Mouse (Mus musculus) limb, embryonic 14.5 days (tissue): ENCODE measurements around the gene Rplp2. TPM values are rescaled to one million over a fixed set of nuclear protein-coding genes. Genes with fewer than 3 reads are reported as not detected.

ENCODE experiments used
- ATAC-seq: fragments of 200-750 bp; cut with Nextera tagmentation; 2 replicates; pipeline ENCODE4 v1.8.0; 2017; ENCODE audit warnings: low read depth, moderate number of reproducible peaks, moderate TSS enrichment; ENCODE audit not compliant: low FRiP score
- DNase-seq: peaks from one replicate; pipeline ENCODE4 v3.0.0-alpha.2; 2015; ENCODE audit warnings: low spot score
- H3K27ac ChIP-seq: fragments of 300-500 bp; sonication (generic); replicated peaks from 2 replicates; pipeline ENCODE4 v1.5.1; 2014; ENCODE audit warnings: low read depth, mild to moderate bottlenecking, low read length, moderate library complexity, mixed read lengths
- H3K27me3 ChIP-seq: fragments of 300-500 bp; sonication (generic); 2 replicates; pipeline ENCODE4 v1.6.1; 2014; ENCODE audit warnings: low read length, mixed read lengths; ENCODE audit not compliant: control insufficient read depth, insufficient read depth
- H3K36me3 ChIP-seq: fragments of 300-500 bp; sonication (generic); 2 replicates; pipeline ENCODE4 v1.6.1; 2014; ENCODE audit warnings: mild to moderate bottlenecking, low read length, moderate library complexity, mixed read lengths; ENCODE audit not compliant: control insufficient read depth, insufficient read depth
- H3K4me1 ChIP-seq: fragments of 300-500 bp; sonication (generic); 2 replicates; pipeline ENCODE4 v1.6.1; 2014; ENCODE audit warnings: antibody characterized with exemption, low read length, mixed read lengths; ENCODE audit not compliant: control insufficient read depth, insufficient read depth
- H3K4me2 ChIP-seq: fragments of 300-500 bp; sonication (generic); replicated peaks from 2 replicates; pipeline ENCODE4 v1.6.1; 2014; ENCODE audit warnings: low read depth, mild to moderate bottlenecking, low read length, moderate library complexity; ENCODE audit not compliant: severe bottlenecking
- H3K4me3 ChIP-seq: fragments of 300-500 bp; sonication (generic); replicated peaks from 2 replicates; pipeline ENCODE4 v1.5.1; 2014; ENCODE audit warnings: low read length
- H3K9ac ChIP-seq: fragments of 300-500 bp; sonication (generic); 2 replicates; pipeline ENCODE4 v1.6.1; 2014; ENCODE audit warnings: mild to moderate bottlenecking, low read depth, low read length, moderate library complexity; ENCODE audit not compliant: severe bottlenecking
- H3K9me3 ChIP-seq: fragments of 300-500 bp; sonication (generic); 2 replicates; pipeline ENCODE4 v1.6.1; 2016; ENCODE audit warnings: low read length; ENCODE audit not compliant: control insufficient read depth
- POLR2A ChIP-seq: fragments of 200-500 bp; IDR thresholded peaks from 2 replicates; pipeline ENCODE4 v1.8.0; 2012; ENCODE audit warnings: inconsistent platforms, mild to moderate bottlenecking, moderate library complexity, borderline replicate concordance; ENCODE audit not compliant: insufficient read depth, insufficient read length; ENCODE audit errors: extremely low read depth
- WGBS: fragments of 180-500 bp; shearing (Covaris S2); extraction: QIAGEN DNeasy Blood & Tissue Kit; methylation state at CpG from one replicate; pipeline ENCODE4 v1.1.7; 2014; 5-methylcytosine and 5-hydroxymethylcytosine counted together
- polyA plus RNA-seq, 2 experiments: library from polyadenylated mRNA; depleted of rRNA in 1 of 2; stranded (reverse) in 1 of 2; unstranded in 1 of 2; fragments of >200 nt; fragmentation: Nextera tagmentation in 1 of 2; extraction: Ambion mirVana in 1 of 2; gene quantifications; 2 replicates each; pipeline versions ENCODE4 v1.2.1 to v1.2.3; 2012 to 2014

The Rplp2 gene
- polyA plus RNA-seq, 2 experiments, result 1,364 to 1,375 TPM

- WGBS, result under 1% methylated on average over 17 of the region's 17 CpGs
- DNase-seq, result peak; percentile 68
Measured at GRCm38 (mm10) chr7:141476226-141476980, 29.2 kb downstream of the Rplp2 start.

DNA sequence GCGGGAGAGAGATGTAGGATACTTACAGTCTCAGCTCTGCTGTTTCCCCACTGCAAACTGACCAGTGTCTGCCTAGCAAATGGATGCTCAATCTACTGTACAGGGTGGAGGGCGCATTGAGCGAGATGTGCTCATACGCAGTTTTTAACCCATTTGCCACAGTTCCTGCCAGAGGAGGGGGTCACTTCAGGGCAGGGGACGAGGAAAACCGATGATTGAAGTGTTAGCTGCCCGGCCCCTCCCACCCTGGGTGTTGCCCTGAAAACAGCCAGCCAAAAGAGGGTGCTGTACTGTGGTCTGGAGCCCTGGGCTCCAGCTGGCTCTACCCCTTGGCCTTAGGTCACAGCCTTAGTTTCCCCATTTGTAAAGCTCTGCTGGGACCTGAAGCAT is 29.8 kb downstream of the Rplp2 start:
- Histone ChIP-seq H3K9me3 (no peaks in the 10 kb centered on the region), H3K27ac (peak overlapping the region; percentile 92), H3K9ac (peak overlapping the region; percentile 96), H3K4me1 (peaks cover 49% of the 10 kb centered on the region), H3K27me3 (no peaks in the 10 kb centered on the region), H3K4me2 (peak overlapping the region; percentile 91), H3K36me3 (peaks cover 10% of the 10 kb centered on the region), H3K4me3 (peak overlapping the region; percentile 59)
- 21% methylated on average over 7 of the region's 7 CpGs for WGBS
- no peak for DNase-seq
- ATAC-seq, result no peak
- TF ChIP-seq POLR2A, result no peak

More at GRCm38 (mm10) chr7:141476226-141476980, 29.2 kb downstream of the Rplp2 start:
- Histone ChIP-seq H3K27ac (peak overlapping the region; percentile 92), H3K4me1 (peaks cover 44% of the 10 kb centered on the region), H3K27me3 (no peaks in the 10 kb centered on the region), H3K9ac (peak overlapping the region; percentile 96), H3K4me2 (peak overlapping the region; percentile 91), H3K9me3 (no peaks in the 10 kb centered on the region), H3K4me3 (peak overlapping the region; percentile 59), H3K36me3 (peaks cover 14% of the 10 kb centered on the region)
- ATAC-seq, result peak; percentile 53
- no peak for TF ChIP-seq POLR2A

DNA sequence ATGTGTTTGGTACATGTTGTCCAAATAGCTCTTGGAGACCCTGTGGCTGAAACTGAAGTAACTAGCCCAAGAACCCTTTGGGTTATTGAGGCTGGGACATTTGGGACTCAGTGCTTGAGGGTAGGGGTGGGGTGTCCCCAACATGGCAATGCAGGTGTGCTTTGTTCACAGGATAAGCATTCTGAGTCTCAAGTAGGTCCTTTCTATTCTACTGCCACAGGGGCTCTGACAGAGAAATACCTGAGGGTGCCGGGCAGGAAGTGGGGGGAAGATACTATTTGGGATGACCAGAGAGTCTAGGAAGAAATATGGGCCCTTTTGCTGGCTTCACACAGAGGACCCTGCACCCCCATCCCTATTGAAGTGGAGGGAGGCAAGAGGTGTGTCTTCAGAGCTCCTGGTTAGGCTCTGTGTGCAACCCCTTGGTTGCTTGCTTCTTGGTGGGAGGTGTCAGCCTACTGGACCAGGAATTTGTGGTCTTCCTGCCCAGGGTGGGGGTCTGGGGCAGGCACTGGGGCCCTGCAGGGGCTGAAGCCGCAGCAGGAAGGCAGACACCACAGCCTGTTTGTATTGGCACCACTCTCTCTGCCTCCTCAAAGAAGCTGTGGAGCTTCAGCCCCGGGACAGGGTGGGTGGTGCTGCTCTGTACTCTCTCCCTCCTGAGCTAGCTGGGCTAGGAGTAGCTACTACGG is 30.6 kb downstream of the Rplp2 start:
- H3K4me3 ChIP-seq, result peak overlapping the region; percentile 59; the same call in 1 of the 2 replicates
- H3K9me3 ChIP-seq, result no peaks in the 10 kb centered on the region
- no peak for ATAC-seq
- 0 out of 2 replicates have a peak, but pooled peaks cover 4% of the 10 kb centered on the region for H3K27me3 ChIP-seq
- H3K9ac ChIP-seq, result no peak overlapping the region
- H3K4me1 ChIP-seq, result peaks cover 56% of the 10 kb centered on the region
- no peak for TF ChIP-seq POLR2A
- H3K4me2 ChIP-seq, result peak overlapping the region; percentile 91
- peaks cover 2% of the 10 kb centered on the region for H3K36me3 ChIP-seq
- 62% methylated on average over 4 of the region's 4 CpGs for WGBS
- DNase-seq, result peak; percentile 38
- H3K27ac ChIP-seq, result peak overlapping the region; percentile 92

DNA sequence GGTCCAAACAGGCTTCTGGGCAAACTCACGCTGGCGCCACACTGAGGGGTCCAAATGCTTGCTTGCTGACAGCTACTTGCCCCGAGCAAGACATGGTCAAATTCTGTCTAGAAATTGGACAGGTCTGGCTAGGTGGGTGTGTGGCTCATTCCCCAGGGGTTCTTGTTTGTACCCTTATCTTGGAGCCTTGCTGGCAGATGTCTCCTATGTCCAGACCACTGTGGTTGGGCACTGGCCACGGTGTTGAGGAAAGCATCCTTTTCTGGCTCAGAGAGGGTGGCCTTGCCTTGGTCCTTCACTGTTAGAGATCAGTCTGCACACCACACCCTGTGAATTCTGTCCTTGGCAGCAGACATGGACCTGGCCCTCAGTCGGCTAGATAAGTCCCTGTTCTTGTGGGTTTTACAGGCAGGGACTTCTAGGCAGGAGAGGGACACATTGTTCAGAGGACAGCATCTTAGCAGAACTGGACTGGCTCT is 31.1 kb downstream of the Rplp2 start:
- H3K9me3 ChIP-seq, result no peaks in the 10 kb centered on the region
- peak overlapping the region; percentile 6; the same call in 1 of the 2 replicates for H3K4me3 ChIP-seq
- no peaks in the 10 kb centered on the region for H3K36me3 ChIP-seq
- peak overlapping the region; percentile 92 for H3K27ac ChIP-seq
- peaks cover 7% of the 10 kb centered on the region; the same call in 1 of the 2 replicates for H3K27me3 ChIP-seq
- ATAC-seq (no peak), DNase-seq (no peak)
- WGBS, result 67% methylated on average over 5 of the region's 5 CpGs
- no peak for TF ChIP-seq POLR2A
- H3K4me2 ChIP-seq, result peak overlapping the region; percentile 91; the same call in 1 of the 2 replicates
- peaks cover 57% of the 10 kb centered on the region for H3K4me1 ChIP-seq
- H3K9ac ChIP-seq, result no peak overlapping the region

GRCm38 (mm10) chr7:141480842-141481497 is 33.8 kb downstream of the Rplp2 start:
- Histone ChIP-seq H3K4me2 (peak overlapping the region; percentile 96), H3K4me3 (peak overlapping the region; percentile 56), H3K27ac (no peak overlapping the region), H3K9me3 (no peaks in the 10 kb centered on the region), H3K36me3 (no peaks in the 10 kb centered on the region), H3K4me1 (peaks cover 41% of the 10 kb centered on the region), H3K9ac (no peak overlapping the region), H3K27me3 (peaks cover 7% of the 10 kb centered on the region; the same call in 1 of the 2 replicates)
- 6% methylated on average over 10 of the region's 10 CpGs for WGBS
- ATAC-seq, result peak; percentile 51
- DNase-seq, result peak; percentile 74
- no peak for TF ChIP-seq POLR2A
